Mouse (Mus musculus) intestine, embryonic 15.5 days (tissue): ENCODE measurements around the gene Pfn3. TPM values are rescaled to one million over a fixed set of nuclear protein-coding genes. Genes with fewer than 3 reads are reported as not detected.
A peak's percentile ranks its signal among the peaks of the same experiment; 100 is the strongest.

Experiments used
- ATAC-seq: fragments of 200-750 bp; cut with Nextera tagmentation; 2 replicates; pipeline ENCODE4 v1.8.0; 2017; ENCODE audit warnings: moderate TSS enrichment, moderate library complexity
- H3K27ac ChIP-seq: fragments of 300-500 bp; sonication (generic); 2 replicates; pipeline ENCODE4 v1.5.1; 2015; ENCODE audit warnings: mild to moderate bottlenecking, inconsistent platforms
- H3K27me3 ChIP-seq: fragments of 300-500 bp; sonication (generic); replicated peaks from 2 replicates; pipeline ENCODE4 v1.6.1; 2015; ENCODE audit warnings: inconsistent platforms
- H3K36me3 ChIP-seq: fragments of 300-500 bp; sonication (generic); 2 replicates; pipeline ENCODE4 v1.6.1; 2015; ENCODE audit warnings: inconsistent platforms
- H3K4me1 ChIP-seq: fragments of 300-500 bp; sonication (generic); replicated peaks from 2 replicates; pipeline ENCODE4 v1.6.1; 2015; ENCODE audit warnings: inconsistent platforms
- H3K4me2 ChIP-seq: fragments of 300-500 bp; sonication (generic); replicated peaks from 2 replicates; pipeline ENCODE4 v1.6.1; 2015; ENCODE audit warnings: mild to moderate bottlenecking, inconsistent platforms
- H3K4me3 ChIP-seq: fragments of 300-500 bp; sonication (generic); replicated peaks from 2 replicates; pipeline ENCODE4 v1.5.1; 2015; ENCODE audit warnings: inconsistent platforms
- H3K9ac ChIP-seq: fragments of 300-500 bp; sonication (generic); 2 replicates; pipeline ENCODE4 v1.6.1; 2015; ENCODE audit warnings: inconsistent platforms
- H3K9me3 ChIP-seq: fragments of 300-500 bp; sonication (generic); 2 replicates; pipeline ENCODE4 v1.6.1; 2016; ENCODE audit warnings: inconsistent platforms
- WGBS: fragments of 180-500 bp; shearing (Covaris S2); methylation state at CpG from one replicate; pipeline ENCODE4 v1.1.7; 2015; 5-methylcytosine and 5-hydroxymethylcytosine counted together
- polyA plus RNA-seq: library from polyadenylated mRNA; unstranded; fragments of >200 nt; fragmentation: Nextera tagmentation; extraction: Ambion mirVana; gene quantifications from 2 replicates; pipeline ENCODE4 v1.2.1, GENCODE M21; 2015

The Pfn3 gene
- polyA plus RNA-seq, 1 experiment from 2014 or later, result not detected

DNA sequence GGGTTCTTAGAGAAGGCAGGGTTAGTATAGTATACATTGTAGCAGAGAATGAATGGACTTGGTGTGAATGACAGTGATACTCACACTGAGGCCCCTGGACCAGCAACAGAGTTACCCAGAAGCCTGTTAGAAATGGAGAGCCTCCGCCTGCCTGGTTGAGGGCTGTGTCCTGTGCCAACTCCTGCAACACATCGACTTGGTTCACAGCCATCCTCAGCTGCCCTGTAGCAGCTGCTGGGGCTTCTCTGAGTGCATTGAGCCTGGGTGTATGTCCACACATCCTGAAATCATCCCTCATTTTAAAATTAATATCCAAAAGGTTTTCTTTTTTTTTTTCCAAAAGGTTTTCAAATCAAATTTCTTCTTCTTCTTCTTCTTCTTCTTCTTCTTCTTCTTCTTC lies 39.2 kb downstream of the Pfn3 start:
- H3K9ac ChIP-seq, result no peak overlapping the region
- no peak overlapping the region for H3K27ac ChIP-seq
- WGBS, result 70% methylated on average over 2 of the region's 2 CpGs
- no peak overlapping the region for H3K4me2 ChIP-seq
- no peak for ATAC-seq
- H3K36me3 ChIP-seq, result no peaks in the 10 kb centered on the region
- no peak overlapping the region for H3K4me3 ChIP-seq
- H3K27me3 ChIP-seq, result peaks cover 30% of the 10 kb centered on the region
- no peaks in the 10 kb centered on the region for H3K9me3 ChIP-seq
- H3K4me1 ChIP-seq, result peaks cover 16% of the 10 kb centered on the region

DNA sequence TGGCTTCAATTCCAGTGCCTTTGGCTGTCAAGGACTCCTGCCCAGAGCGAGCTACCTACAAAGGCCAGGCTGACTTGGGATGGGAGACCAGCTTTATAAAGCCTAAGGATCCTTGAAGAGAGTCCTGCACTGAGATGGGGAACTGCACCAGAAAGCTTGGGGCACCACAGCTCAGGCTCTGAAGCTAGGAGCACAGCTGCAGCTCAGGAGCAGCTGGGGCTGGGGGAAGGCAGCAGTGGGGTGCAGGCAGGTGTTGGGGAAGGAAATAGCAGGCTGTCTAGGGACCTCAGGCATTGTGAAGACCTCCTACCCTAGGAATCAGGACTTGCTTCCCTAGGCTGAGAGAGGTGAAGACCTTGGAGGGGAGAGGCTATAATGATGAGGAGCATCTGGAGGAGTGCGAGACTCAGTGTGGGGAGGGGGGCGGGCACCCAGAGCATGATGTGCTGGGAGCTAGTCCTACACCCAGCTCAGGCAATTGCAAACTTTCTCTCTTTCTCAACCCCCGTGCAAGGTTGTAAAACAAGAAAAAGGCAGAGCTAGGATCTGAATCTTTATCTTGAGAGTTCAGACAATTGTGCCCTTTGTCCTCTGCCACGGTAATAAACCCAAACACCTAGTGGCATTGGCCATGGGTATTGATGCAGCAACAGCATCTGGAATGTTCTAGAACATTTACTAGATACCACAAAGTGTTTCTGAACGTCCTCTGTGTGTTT lies 40.7 kb downstream of the Pfn3 start:
- H3K4me3 ChIP-seq, result no peak overlapping the region
- peaks cover 17% of the 10 kb centered on the region for H3K4me1 ChIP-seq
- no peaks in the 10 kb centered on the region for H3K9me3 ChIP-seq
- ATAC-seq, result peak; percentile 73
- no peaks in the 10 kb centered on the region for H3K36me3 ChIP-seq
- 0 out of 2 replicates have a peak overlapping the region, but pooled peaks have one; percentile 40 for H3K27ac ChIP-seq
- peaks cover 16% of the 10 kb centered on the region for H3K27me3 ChIP-seq
- H3K9ac ChIP-seq, result no peak overlapping the region
- peak overlapping the region; percentile 19; the same call in 1 of the 2 replicates for H3K4me2 ChIP-seq
- WGBS, result 48% methylated on average over 6 of the region's 6 CpGs

DNA sequence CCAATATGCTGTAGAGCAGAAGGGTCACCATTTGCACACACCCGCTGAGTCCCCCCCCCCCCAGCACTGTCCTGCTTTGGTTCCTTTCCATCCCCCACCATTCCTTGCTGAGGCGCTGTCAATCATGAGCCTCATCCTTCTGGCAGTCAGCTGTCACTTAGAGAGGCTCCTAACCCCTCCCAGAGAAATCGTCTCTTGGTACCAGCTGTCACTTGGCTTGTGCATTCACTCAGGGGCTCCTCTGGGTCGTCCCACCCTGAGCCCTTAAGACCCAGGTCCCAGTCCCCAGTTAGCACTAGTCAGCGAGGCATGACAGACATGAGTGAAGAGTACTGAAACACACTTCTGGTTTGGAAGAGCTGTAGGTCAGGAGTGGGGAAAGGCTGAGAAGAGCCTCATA lies 43.3 kb downstream of the Pfn3 start:
- no peaks in the 10 kb centered on the region for H3K36me3 ChIP-seq
- H3K4me3 ChIP-seq, result no peak overlapping the region
- H3K9me3 ChIP-seq, result no peaks in the 10 kb centered on the region
- no peak overlapping the region for H3K27ac ChIP-seq
- peaks cover 10% of the 10 kb centered on the region for H3K4me1 ChIP-seq
- no peak overlapping the region for H3K9ac ChIP-seq
- no peak for ATAC-seq
- WGBS, result 56% methylated on average over 5 of the region's 5 CpGs
- no peaks in the 10 kb centered on the region for H3K27me3 ChIP-seq
- H3K4me2 ChIP-seq, result no peak overlapping the region

DNA sequence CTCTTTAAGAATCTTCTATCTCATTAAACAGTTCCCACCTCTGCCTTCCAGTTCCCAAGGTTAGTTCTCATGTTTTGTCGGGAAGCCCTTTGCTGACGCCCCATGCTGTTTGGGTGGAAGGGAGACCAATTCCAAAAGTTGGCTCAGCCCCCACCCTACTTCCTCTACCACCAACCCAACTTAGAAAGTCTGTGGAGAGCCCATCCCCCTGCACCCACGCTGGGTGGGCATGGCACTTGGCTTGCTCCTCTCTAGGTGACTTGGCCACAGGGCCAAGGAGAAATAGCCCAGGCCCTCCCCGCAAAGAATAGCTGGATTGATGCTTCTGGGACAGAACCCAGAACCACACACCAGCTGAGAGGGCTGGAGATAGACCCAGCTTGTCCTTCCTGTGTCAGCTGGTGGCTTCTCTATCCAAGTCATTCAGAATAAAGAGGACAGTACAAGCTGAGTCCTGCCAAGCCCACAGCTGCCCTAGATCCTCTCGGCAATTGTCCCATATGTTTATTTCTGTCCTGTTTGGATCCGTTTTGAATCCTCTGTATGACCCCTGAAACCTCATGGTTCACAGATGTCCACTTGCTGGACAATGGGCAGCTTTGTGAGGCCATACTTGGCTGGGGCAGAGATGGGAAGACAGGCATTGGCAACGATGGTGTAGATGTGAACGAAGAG lies 43.9 kb downstream of the Pfn3 start:
- Histone ChIP-seq H3K27me3 (no peaks in the 10 kb centered on the region), H3K27ac (no peak overlapping the region), H3K9ac (no peak overlapping the region), H3K36me3 (no peaks in the 10 kb centered on the region), H3K9me3 (no peaks in the 10 kb centered on the region), H3K4me1 (peaks cover 10% of the 10 kb centered on the region), H3K4me3 (no peak overlapping the region), H3K4me2 (no peak overlapping the region)
- no peak for ATAC-seq
- WGBS, result 71% methylated on average over 8 of the region's 8 CpGs

DNA sequence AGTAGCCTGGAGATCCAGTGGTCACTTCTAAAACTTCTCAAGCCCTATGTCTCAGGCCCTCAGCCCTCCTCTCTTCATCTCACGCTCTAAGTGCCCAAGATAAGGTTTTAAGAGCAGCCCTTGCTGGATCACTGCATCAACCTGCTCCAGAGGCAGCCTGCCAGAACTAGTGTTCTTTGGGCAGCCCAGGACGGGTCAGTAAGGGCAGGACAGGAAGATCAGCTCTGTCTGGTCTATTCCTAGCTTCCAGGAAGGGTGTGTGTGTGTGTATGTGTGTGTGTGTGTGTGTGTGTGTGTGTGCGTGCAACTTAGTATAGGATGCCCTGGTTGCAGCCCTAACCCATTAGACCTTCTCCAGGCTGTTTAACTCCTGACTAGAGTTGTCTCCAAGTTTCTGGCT lies 44.8 kb downstream of the Pfn3 start:
- no peak overlapping the region; the same call in 1 of the 2 replicates for H3K4me3 ChIP-seq
- WGBS, result 56% methylated on average over 3 of the region's 3 CpGs

DNA sequence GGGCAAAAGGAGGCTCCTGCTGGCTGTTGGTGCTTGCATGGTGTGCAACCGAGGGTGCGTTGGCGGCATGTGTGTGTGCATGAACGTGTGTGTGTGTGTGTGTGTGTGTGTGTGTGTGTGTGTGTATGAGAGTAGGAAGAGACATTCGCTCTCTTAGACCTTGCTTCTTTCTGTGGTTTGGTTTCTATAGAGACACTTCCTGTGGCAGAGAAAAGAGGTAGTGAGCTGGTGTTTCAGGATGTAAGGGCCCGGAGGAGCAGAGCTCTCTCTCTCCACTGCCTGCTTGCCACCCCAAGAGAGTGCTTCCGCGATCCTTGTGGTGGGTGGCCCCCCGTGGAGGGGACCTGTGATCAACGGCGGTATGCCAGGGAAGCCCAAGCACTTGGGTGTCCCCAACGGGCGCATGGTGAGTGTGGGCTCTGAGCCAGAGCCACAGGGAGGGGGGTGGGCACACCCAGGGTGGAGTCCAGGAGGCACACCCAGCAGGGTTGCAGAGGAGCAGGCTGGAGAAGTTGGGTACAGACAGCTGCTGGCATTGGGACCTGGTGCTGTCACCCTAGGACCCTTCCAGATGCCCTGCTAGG lies 45.4 kb downstream of the Pfn3 start, which contains the start of gene Rgs14:
Gene Rgs14, plus strand, starts transcription at position 202 of the 584 bp plus-strand sequence.
- Histone ChIP-seq H3K36me3 (no peaks in the 10 kb centered on the region), H3K4me2 (peak within 1 kb of the TSS; percentile 16; the same call in 1 of the 2 replicates), H3K9me3 (no peaks in the 10 kb centered on the region), H3K4me3 (peak within 1 kb of the TSS; percentile 10), H3K27ac (no peak within 1 kb of the TSS), H3K4me1 (peaks cover 7% of the 10 kb centered on the region; the same call in 1 of the 2 replicates), H3K27me3 (no peaks in the 10 kb centered on the region), H3K9ac (no peak within 1 kb of the TSS)
- WGBS, result 50% methylated on average over 13 of the region's 13 CpGs
- ATAC-seq, result peak; percentile 39; the same call in 1 of the 2 replicates

More for the DNA sequence above, 44.8 kb downstream of the Pfn3 start:
- Histone ChIP-seq H3K9ac (no peak overlapping the region), H3K36me3 (no peaks in the 10 kb centered on the region), H3K9me3 (no peaks in the 10 kb centered on the region), H3K4me2 (peak overlapping the region; percentile 16; the same call in 1 of the 2 replicates), H3K4me1 (peaks cover 7% of the 10 kb centered on the region; the same call in 1 of the 2 replicates), H3K27ac (no peak overlapping the region), H3K27me3 (no peaks in the 10 kb centered on the region)
- no peak for ATAC-seq

DNA sequence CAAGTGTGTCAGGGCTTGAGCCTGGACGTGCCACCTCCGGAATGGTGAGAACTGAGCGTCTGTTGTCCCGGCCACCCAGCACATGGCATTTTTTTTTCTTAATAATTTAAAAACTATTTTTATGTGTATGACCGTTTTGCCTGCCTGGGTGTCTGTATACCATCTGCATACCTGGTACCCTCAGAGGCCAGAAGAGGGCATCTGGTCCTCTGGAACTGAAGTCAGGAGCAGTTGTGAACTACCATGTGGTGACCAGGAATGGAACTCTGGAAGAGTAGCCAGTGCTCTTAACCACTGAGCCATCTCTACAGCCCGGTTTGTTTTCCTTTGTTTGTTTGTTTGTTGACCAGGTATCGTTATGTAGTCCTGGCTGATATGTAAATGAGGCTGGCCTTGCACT lies 46.6 kb downstream of the Pfn3 start:
- Histone ChIP-seq H3K9me3 (no peaks in the 10 kb centered on the region), H3K9ac (no peak overlapping the region), H3K27me3 (no peaks in the 10 kb centered on the region), H3K27ac (no peak overlapping the region), H3K36me3 (no peaks in the 10 kb centered on the region), H3K4me1 (0 out of 2 replicates have a peak, but pooled peaks cover 3% of the 10 kb centered on the region), H3K4me3 (no peak overlapping the region), H3K4me2 (no peak overlapping the region)
- no peak for ATAC-seq
- 75% methylated on average over 7 of the region's 7 CpGs for WGBS

Other genes starting within 250 kb of the Pfn3 start
- gene Nsd1, start 205.4 kb downstream of the Pfn3 start, polyA plus RNA-seq, result 49.6 and 52.8 TPM in 2 replicates
- gene Prelid1, start 94.7 kb downstream of the Pfn3 start, polyA plus RNA-seq, result 543 and 576 TPM in 2 replicates
- gene Rab24, start 93.3 kb downstream of the Pfn3 start, polyA plus RNA-seq, result 83.2 and 101 TPM in 2 replicates
- 22.3 and 26.0 TPM in 2 replicates for gene Mxd3, start 85.4 kb downstream of the Pfn3 start, polyA plus RNA-seq
- 121 and 128 TPM in 2 replicates for gene Lman2, start 52.4 kb downstream of the Pfn3 start, polyA plus RNA-seq
- gene Rgs14, start 45.5 kb downstream of the Pfn3 start, polyA plus RNA-seq, result 0.85 and 1.2 TPM in 2 replicates
- gene Slc34a1, start 17.0 kb downstream of the Pfn3 start, polyA plus RNA-seq, result not detected in 2 replicates
- 1.8 TPM in 2 replicates for gene F12, start 11.6 kb upstream of the Pfn3 start, polyA plus RNA-seq
- 38.3 and 38.7 TPM in 2 replicates for gene Grk6, start 29.8 kb upstream of the Pfn3 start, polyA plus RNA-seq
- 0.24 and 0.28 TPM in 2 replicates for gene Prr7, start 49.0 kb upstream of the Pfn3 start, polyA plus RNA-seq
- gene Dbn1, start 72.9 kb upstream of the Pfn3 start, polyA plus RNA-seq, result 103 and 109 TPM in 2 replicates
- 187 and 195 TPM in 2 replicates for gene Pdlim7, start 98.4 kb upstream of the Pfn3 start, polyA plus RNA-seq
- gene Dok3, start 114.1 kb upstream of the Pfn3 start, polyA plus RNA-seq, result 3.1 and 3.6 TPM in 2 replicates
- 50.9 and 51.0 TPM in 2 replicates for gene Ddx41, start 121.4 kb upstream of the Pfn3 start, polyA plus RNA-seq
- gene Fam193b, start 155.9 kb upstream of the Pfn3 start, polyA plus RNA-seq, result 22.9 and 23.5 TPM in 2 replicates
- gene Tmed9, start 158.5 kb upstream of the Pfn3 start, polyA plus RNA-seq, result 110 and 122 TPM in 2 replicates
- gene B4galt7, start 184.7 kb upstream of the Pfn3 start, polyA plus RNA-seq, result 21.7 and 23.2 TPM in 2 replicates
- 41.6 and 46.9 TPM in 2 replicates for gene Caml, start 207.8 kb upstream of the Pfn3 start, polyA plus RNA-seq
- gene Ddx46, start 219.8 kb upstream of the Pfn3 start, polyA plus RNA-seq, result 31.4 and 31.5 TPM in 2 replicates